Mouse (Mus musculus): ENCODE measurements around the gene Ddx6. TPM values are rescaled to one million over a fixed set of nuclear protein-coding genes. Genes with fewer than 3 reads are reported as not detected.

Gene Ddx6
- polyA plus RNA-seq, 1 experiment from 2014 or later: 9.3 TPM

- H3K4me2 ChIP-seq: no peak overlapping the region
- H3K27me3 ChIP-seq (replicated peaks): peaks cover 23% of the 10 kb centered on the region
- H3K27ac ChIP-seq: no peak overlapping the region
- no peak overlapping the region for H3K4me3 ChIP-seq
- H3K9me3 ChIP-seq (replicated peaks): no peaks in the 10 kb centered on the region
- H3K9ac ChIP-seq: no peak overlapping the region
- H3K36me3 ChIP-seq: no peaks in the 10 kb centered on the region
- H3K4me1 ChIP-seq: no peaks in the 10 kb centered on the region
- WGBS (ENCODE audit: insufficient replicate concordance): 71% methylated on average over 2 of the region's 2 CpGs
- ATAC-seq: no peak
Measured at GRCm38 (mm10) chr9:44678288-44678871, 73.7 kb downstream of the Ddx6 start.

GRCm38 (mm10) chr9:44679565-44679964, 74.9 kb downstream of the Ddx6 start:
- Histone ChIP-seq H3K36me3 (no peaks in the 10 kb centered on the region), H3K9me3 (replicated peaks) (no peaks in the 10 kb centered on the region), H3K27me3 (replicated peaks) (peaks cover 16% of the 10 kb centered on the region; the same call in 1 of the 2 replicates), H3K9ac (no peak overlapping the region), H3K4me1 (no peaks in the 10 kb centered on the region), H3K4me2 (no peak overlapping the region), H3K27ac (no peak overlapping the region), H3K4me3 (no peak overlapping the region)
- ATAC-seq: no peak
- 60% methylated on average over 5 of the region's 5 CpGs for WGBS (ENCODE audit: insufficient replicate concordance)

DNA sequence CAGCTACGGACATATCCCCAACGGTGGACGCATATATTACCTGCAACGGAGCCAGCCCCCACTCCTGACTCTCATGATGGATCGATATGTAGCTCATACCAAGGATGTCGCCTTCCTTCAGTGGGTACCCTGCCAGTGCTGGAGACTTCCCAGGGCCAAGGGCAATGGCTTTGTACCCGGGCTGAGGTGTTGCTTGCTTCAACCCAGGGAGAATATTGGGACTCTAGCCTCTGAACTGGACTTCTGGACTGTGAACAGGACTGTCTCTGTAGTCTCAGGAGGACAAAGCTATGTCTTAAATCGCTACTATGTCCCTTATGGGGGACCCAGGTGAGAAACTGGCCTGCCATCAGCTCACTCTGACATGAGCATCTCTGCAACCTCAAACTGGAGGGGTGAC, 78.4 kb downstream of the Ddx6 start:
- H3K9ac ChIP-seq: no peak overlapping the region
- WGBS (ENCODE audit: insufficient replicate concordance): 78% methylated on average over 8 of the region's 8 CpGs
- H3K27me3 ChIP-seq (replicated peaks): peaks cover 11% of the 10 kb centered on the region; the same call in 1 of the 2 replicates
- no peak for ATAC-seq
- H3K9me3 ChIP-seq (replicated peaks): no peaks in the 10 kb centered on the region
- H3K4me2 ChIP-seq: no peak overlapping the region
- no peaks in the 10 kb centered on the region for H3K4me1 ChIP-seq
- H3K36me3 ChIP-seq: peaks cover 10% of the 10 kb centered on the region
- no peak overlapping the region for H3K27ac ChIP-seq
- H3K4me3 ChIP-seq: no peak overlapping the region

GRCm38 (mm10) chr9:44685346-44686330, 80.9 kb downstream of the Ddx6 start:
- 43% methylated on average over 14 of the region's 14 CpGs for WGBS (ENCODE audit: insufficient replicate concordance)
- ATAC-seq: no peak
- peaks cover 1% of the 10 kb centered on the region; the same call in 1 of the 2 replicates for H3K4me1 ChIP-seq
- no peak overlapping the region for H3K27ac ChIP-seq
- no peak overlapping the region for H3K4me2 ChIP-seq
- no peak overlapping the region for H3K4me3 ChIP-seq
- peaks cover 12% of the 10 kb centered on the region for H3K36me3 ChIP-seq
- no peak overlapping the region for H3K9ac ChIP-seq
- H3K27me3 ChIP-seq (replicated peaks): peaks cover 11% of the 10 kb centered on the region; the same call in 1 of the 2 replicates
- H3K9me3 ChIP-seq (replicated peaks): no peaks in the 10 kb centered on the region

GRCm38 (mm10) chr9:44686638-44687037, 81.9 kb downstream of the Ddx6 start:
- H3K4me2 ChIP-seq: no peak overlapping the region
- no peak overlapping the region for H3K4me3 ChIP-seq
- H3K9me3 ChIP-seq (replicated peaks): no peaks in the 10 kb centered on the region
- peaks cover 12% of the 10 kb centered on the region for H3K36me3 ChIP-seq
- ATAC-seq: no peak
- peaks cover 11% of the 10 kb centered on the region for H3K4me1 ChIP-seq
- no peak overlapping the region for H3K27ac ChIP-seq
- 66% methylated on average over 5 of the region's 5 CpGs for WGBS (ENCODE audit: insufficient replicate concordance)
- peaks cover 4% of the 10 kb centered on the region; the same call in 1 of the 2 replicates for H3K27me3 ChIP-seq (replicated peaks)
- no peak overlapping the region for H3K9ac ChIP-seq

DNA sequence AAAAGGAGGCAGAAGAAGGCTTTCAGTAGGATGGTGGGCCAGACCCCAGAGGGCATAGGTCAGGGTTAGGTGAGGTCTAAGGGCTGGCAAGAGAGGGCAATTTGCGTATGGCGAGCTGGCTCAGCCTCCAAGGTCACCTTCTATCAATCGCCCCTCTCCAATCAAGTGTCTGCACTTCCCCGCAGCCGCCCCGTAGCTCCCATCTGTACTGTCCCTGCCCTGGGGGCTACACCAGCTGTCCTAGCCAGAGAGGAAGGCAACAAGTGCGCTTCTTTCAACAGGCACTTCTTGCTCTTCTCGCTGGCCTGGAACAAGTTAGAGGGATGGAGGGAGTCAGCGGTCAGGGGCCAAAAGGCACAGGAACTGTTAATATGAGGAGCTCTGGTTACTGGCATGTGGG, 83.3 kb downstream of the Ddx6 start:
- H3K9ac ChIP-seq: no peak overlapping the region
- H3K4me3 ChIP-seq: no peak overlapping the region
- no peak for ATAC-seq
- 70% methylated on average over 9 of the region's 9 CpGs for WGBS (ENCODE audit: insufficient replicate concordance)
- peaks cover 20% of the 10 kb centered on the region for H3K4me1 ChIP-seq
- no peaks in the 10 kb centered on the region for H3K9me3 ChIP-seq (replicated peaks)
- no peak overlapping the region for H3K4me2 ChIP-seq
- H3K36me3 ChIP-seq: peaks cover 12% of the 10 kb centered on the region
- H3K27ac ChIP-seq: no peak overlapping the region
- no peaks in the 10 kb centered on the region for H3K27me3 ChIP-seq (replicated peaks)

Other genes starting within 250 kb of the Ddx6 start
- 17.0 and 19.0 TPM in 2 replicates for gene Vps11, start 243.2 kb upstream of the Ddx6 start, polyA plus RNA-seq (2016; fragmentation: Nextera tagmentation; extraction: Ambion mirVana)
- 24.4 and 26.4 TPM in 2 replicates for gene Hyou1, start 225.4 kb upstream of the Ddx6 start, polyA plus RNA-seq (2016; fragmentation: Nextera tagmentation; extraction: Ambion mirVana)
- gene Slc37a4, start 208.0 kb upstream of the Ddx6 start, polyA plus RNA-seq (2016; fragmentation: Nextera tagmentation; extraction: Ambion mirVana): 19.7 and 21.1 TPM in 2 replicates
- 1,783 and 1,792 TPM in 2 replicates for gene Rps25, start 197.8 kb upstream of the Ddx6 start, polyA plus RNA-seq (2016; fragmentation: Nextera tagmentation; extraction: Ambion mirVana)
- gene Trappc4, start 197.3 kb upstream of the Ddx6 start, polyA plus RNA-seq (2016; fragmentation: Nextera tagmentation; extraction: Ambion mirVana): 77.7 and 79.9 TPM in 2 replicates
- 16.8 and 18.6 TPM in 2 replicates for gene Ccdc84, start 186.3 kb upstream of the Ddx6 start, polyA plus RNA-seq (2016; fragmentation: Nextera tagmentation; extraction: Ambion mirVana)
- gene Foxr1, start 163.8 kb upstream of the Ddx6 start, polyA plus RNA-seq (2016; fragmentation: Nextera tagmentation; extraction: Ambion mirVana): not detected in 2 replicates
- not detected in 2 replicates for gene Upk2, start 149.9 kb upstream of the Ddx6 start, polyA plus RNA-seq (2016; fragmentation: Nextera tagmentation; extraction: Ambion mirVana)
- gene Bcl9l, start 122.1 kb upstream of the Ddx6 start, polyA plus RNA-seq (2016; fragmentation: Nextera tagmentation; extraction: Ambion mirVana): 2.5 and 2.7 TPM in 2 replicates
- 0.05 TPM in 1 of 2 replicates, not detected in the other for gene Cxcr5, start 43.0 kb upstream of the Ddx6 start, polyA plus RNA-seq (2016; fragmentation: Nextera tagmentation; extraction: Ambion mirVana)
- gene Treh, start 68.3 kb downstream of the Ddx6 start, polyA plus RNA-seq (2016; fragmentation: Nextera tagmentation; extraction: Ambion mirVana): not detected in 2 replicates
- 5.2 and 6.5 TPM in 2 replicates for gene Phldb1, start 130.3 kb downstream of the Ddx6 start, polyA plus RNA-seq (2016; fragmentation: Nextera tagmentation; extraction: Ambion mirVana)
- 127 TPM in 2 replicates for gene Arcn1, start 163.0 kb downstream of the Ddx6 start, polyA plus RNA-seq (2016; fragmentation: Nextera tagmentation; extraction: Ambion mirVana)
- 24.3 and 24.7 TPM in 2 replicates for gene Ift46, start 163.0 kb downstream of the Ddx6 start, polyA plus RNA-seq (2016; fragmentation: Nextera tagmentation; extraction: Ambion mirVana)
- 0.81 and 1.6 TPM in 2 replicates for gene Tmem25, start 194.4 kb downstream of the Ddx6 start, polyA plus RNA-seq (2016; fragmentation: Nextera tagmentation; extraction: Ambion mirVana)
- gene Ttc36, start 198.2 kb downstream of the Ddx6 start, polyA plus RNA-seq (2016; fragmentation: Nextera tagmentation; extraction: Ambion mirVana): 11.6 and 12.3 TPM in 2 replicates

Data from liver, embryonic 12.5 days (tissue).